Mouse (Mus musculus) heart, postnatal 0 days (tissue): Measurements from ENCODE around the gene Ndufa4. TPM values are rescaled to one million over a fixed set of nuclear protein-coding genes. Genes with fewer than 3 reads are reported as not detected.

Experiments
- ATAC-seq: fragments of 200-750 bp; cut with Nextera tagmentation; 2 replicates; pipeline ENCODE4 v1.8.0; 2017; ENCODE audit warnings: low read depth, moderate number of reproducible peaks, moderate library complexity; ENCODE audit not compliant: insufficient read depth
- DNase-seq: peaks from one replicate; pipeline ENCODE4 v3.0.0-alpha.2; 2016; ENCODE audit warnings: low spot score
- H3K27ac ChIP-seq: fragments of 300-500 bp; sonication (generic); 2 replicates; pipeline ENCODE4 v1.5.1; 2014; ENCODE audit warnings: low read depth, mild to moderate bottlenecking
- H3K27me3 ChIP-seq: fragments of 300-500 bp; sonication (generic); 2 replicates; pipeline ENCODE4 v1.6.1; 2014; ENCODE audit warnings: low read length, mixed read lengths; ENCODE audit not compliant: control insufficient read depth, insufficient read depth
- H3K36me3 ChIP-seq: fragments of 300-500 bp; sonication (generic); replicated peaks from 2 replicates; pipeline ENCODE4 v1.6.1; 2014; ENCODE audit warnings: low read length, mixed read lengths; ENCODE audit not compliant: control insufficient read depth, insufficient read depth
- H3K4me1 ChIP-seq: fragments of 300-500 bp; sonication (generic); 2 replicates; pipeline ENCODE4 v1.6.1; 2014; ENCODE audit warnings: antibody characterized with exemption; ENCODE audit not compliant: control insufficient read depth, insufficient read depth
- H3K4me2 ChIP-seq: fragments of 300-500 bp; sonication (generic); 2 replicates; pipeline ENCODE4 v1.6.1; 2014; ENCODE audit warnings: low read depth, mild to moderate bottlenecking, low read length, moderate library complexity
- H3K4me3 ChIP-seq: fragments of 300-500 bp; sonication (generic); 2 replicates; pipeline ENCODE4 v1.5.1; 2014; ENCODE audit warnings: low read depth, low read length
- H3K9ac ChIP-seq: fragments of 300-500 bp; sonication (generic); replicated peaks from 2 replicates; pipeline ENCODE4 v1.6.1; 2014; ENCODE audit warnings: low read depth, low read length, mixed read lengths
- H3K9me3 ChIP-seq: fragments of 300-500 bp; sonication (generic); replicated peaks from 2 replicates; pipeline ENCODE4 v1.6.1; 2016; ENCODE audit warnings: low read length; ENCODE audit not compliant: control insufficient read depth
- CTCF ChIP-seq: IDR thresholded peaks from 2 replicates; pipeline ENCODE4 v1.5.1; 2016; ENCODE audit warnings: antibody characterized with exemption, control low read depth, low read depth
- EP300 ChIP-seq: IDR thresholded peaks from 2 replicates; pipeline ENCODE4 v1.6.1; 2016; ENCODE audit warnings: antibody characterized with exemption, low read depth
- WGBS: fragments of 180-500 bp; shearing (Covaris S2); extraction: QIAGEN DNeasy Blood & Tissue Kit; methylation state at CpG from one replicate; pipeline ENCODE4 v1.1.7; 2014; 5-methylcytosine and 5-hydroxymethylcytosine counted together
- polyA plus RNA-seq: library from polyadenylated mRNA; unstranded; fragments of >200 nt; fragmentation: Nextera tagmentation; extraction: Ambion mirVana; gene quantifications from 2 replicates; pipeline ENCODE4 v1.2.1, GENCODE M21; 2015
- total RNA-seq: library from RNA; depleted of rRNA; stranded (reverse); fragments of >200 nt; gene quantifications from 2 replicates; pipeline ENCODE4 v1.2.3, GENCODE M21; 2014; ENCODE audit warnings: low replicate concordance; rRNA removed

Gene Ndufa4
- total RNA-seq, result 1,872 and 2,133 TPM in 2 replicates
- 3,474 and 3,647 TPM in 2 replicates for polyA plus RNA-seq

- peak; percentile 95 for DNase-seq
- under 1% methylated on average over 59 of the region's 59 CpGs for WGBS
Measured at GRCm38 (mm10) chr6:11907269-11908032, at the start of gene Ndufa4, which contains the start of gene Phf14. Gene Ndufa4 (minus strand): TSS chr6:11907497. Gene Phf14 (plus strand): TSS chr6:11907809.

GRCm38 (mm10) chr6:11948100-11948499 lies 40.8 kb upstream of the Ndufa4 start:
- H3K4me1 ChIP-seq, result peaks cover 14% of the 10 kb centered on the region; the same call in 1 of the 2 replicates
- no peak overlapping the region for H3K4me3 ChIP-seq
- no peaks in the 10 kb centered on the region for H3K27me3 ChIP-seq
- no peak overlapping the region for H3K4me2 ChIP-seq
- no peak for ATAC-seq
- TF ChIP-seq CTCF, result no peak
- TF ChIP-seq EP300, result no peak
- 72% methylated on average over 1 of the region's 1 CpGs for WGBS
- peaks cover 19% of the 10 kb centered on the region for H3K36me3 ChIP-seq
- no peaks in the 10 kb centered on the region for H3K9me3 ChIP-seq
- H3K9ac ChIP-seq, result no peak overlapping the region
- no peak overlapping the region for H3K27ac ChIP-seq
- DNase-seq, result no peak

More at GRCm38 (mm10) chr6:11907269-11908032, at the start of gene Ndufa4, which contains the start of gene Phf14:
- Histone ChIP-seq H3K4me1 (peaks cover 14% of the 10 kb centered on the region), H3K27ac (peak within 1 kb of the TSS; percentile 85), H3K36me3 (peaks cover 20% of the 10 kb centered on the region), H3K27me3 (no peaks in the 10 kb centered on the region), H3K4me2 (peak within 1 kb of the TSS; percentile 62), H3K9me3 (no peaks in the 10 kb centered on the region), H3K4me3 (peak within 1 kb of the TSS; percentile 63), H3K9ac (peak within 1 kb of the TSS; percentile 83)
- TF ChIP-seq CTCF (no peak), EP300 (peak; percentile 99)
- ATAC-seq, result peak; percentile 97

- no peak for DNase-seq
- H3K9me3 ChIP-seq, result no peaks in the 10 kb centered on the region
- H3K27me3 ChIP-seq, result no peaks in the 10 kb centered on the region
- no peak overlapping the region for H3K9ac ChIP-seq
- H3K4me2 ChIP-seq, result no peak overlapping the region
- TF ChIP-seq EP300 (no peak), CTCF (no peak)
- H3K36me3 ChIP-seq, result peaks cover 21% of the 10 kb centered on the region
- peaks cover 14% of the 10 kb centered on the region; the same call in 1 of the 2 replicates for H3K4me1 ChIP-seq
- 92% methylated on average over 4 of the region's 4 CpGs for WGBS
- no peak overlapping the region for H3K27ac ChIP-seq
- H3K4me3 ChIP-seq, result no peak overlapping the region
- no peak for ATAC-seq
Measured at GRCm38 (mm10) chr6:11942089-11942488, 34.8 kb upstream of the Ndufa4 start.

- no peaks in the 10 kb centered on the region for H3K9me3 ChIP-seq
- H3K27me3 ChIP-seq, result no peaks in the 10 kb centered on the region
- H3K36me3 ChIP-seq, result peaks cover 21% of the 10 kb centered on the region
- no peak overlapping the region for H3K4me2 ChIP-seq
- no peak for DNase-seq
- H3K4me3 ChIP-seq, result no peak overlapping the region
- no peak overlapping the region for H3K9ac ChIP-seq
- no peak for ATAC-seq
- H3K4me1 ChIP-seq, result peaks cover 14% of the 10 kb centered on the region; the same call in 1 of the 2 replicates
- TF ChIP-seq CTCF (no peak), EP300 (no peak)
- H3K27ac ChIP-seq, result no peak overlapping the region
Measured at GRCm38 (mm10) chr6:11940895-11941294, 33.6 kb upstream of the Ndufa4 start.

- no peaks in the 10 kb centered on the region for H3K9me3 ChIP-seq
- WGBS, result 95% methylated on average over 7 of the region's 7 CpGs
- no peak for TF ChIP-seq EP300
- no peak for TF ChIP-seq CTCF
- no peak overlapping the region for H3K9ac ChIP-seq
- no peak overlapping the region for H3K4me3 ChIP-seq
- no peak for DNase-seq
- no peaks in the 10 kb centered on the region for H3K27me3 ChIP-seq
- H3K27ac ChIP-seq, result no peak overlapping the region
- peaks cover 5% of the 10 kb centered on the region; the same call in 1 of the 2 replicates for H3K36me3 ChIP-seq
- no peak for ATAC-seq
- no peaks in the 10 kb centered on the region for H3K4me1 ChIP-seq
- no peak overlapping the region for H3K4me2 ChIP-seq
Measured at GRCm38 (mm10) chr6:11933403-11933802, 26.1 kb upstream of the Ndufa4 start.
